Mouse (Mus musculus): ENCODE results near the gene Poldip3. TPM values are rescaled to one million over a fixed set of nuclear protein-coding genes. Genes with fewer than 3 reads are reported as not detected.
A peak's percentile ranks its signal among the peaks of the same experiment; 100 is the strongest.

The Poldip3 gene
- polyA plus RNA-seq, 1 experiment from 2014 or later, result 163 TPM

GRCm38 (mm10) chr15:83089429-83089605 lies 59.9 kb downstream of the Poldip3 start, which contains the start of gene Serhl:
Gene Serhl (plus strand): TSS chr15:83089506.
- Histone ChIP-seq H3K9ac (ENCODE audit: low read depth, low read length) (no peak within 1 kb of the TSS), H3K9me3 (ENCODE audit: control insufficient read depth, low read length) (no peaks in the 10 kb centered on the region)
- ATAC-seq (ENCODE audit: low FRiP score), result no peak

GRCm38 (mm10) chr15:83088495-83089428 lies 60.4 kb downstream of the Poldip3 start:
- Histone ChIP-seq H3K9me3 (ENCODE audit: control insufficient read depth, low read length) (no peaks in the 10 kb centered on the region), H3K4me3 (ENCODE audit: low read depth, low read length) (no peak overlapping the region), H3K36me3 (ENCODE audit: control insufficient read depth, insufficient read depth, low read length) (no peaks in the 10 kb centered on the region), H3K4me1 (replicated peaks; ENCODE audit: control insufficient read depth, insufficient read depth, low read length) (peaks cover 13% of the 10 kb centered on the region), H3K27ac (ENCODE audit: low read depth, low read length) (no peak overlapping the region), H3K27me3 (ENCODE audit: control insufficient read depth, insufficient read depth, low read length) (peaks cover 12% of the 10 kb centered on the region; the same call in 1 of the 2 replicates), H3K9ac (ENCODE audit: low read depth, low read length) (no peak overlapping the region), H3K4me2 (replicated peaks; ENCODE audit: low read depth, low read length) (no peak overlapping the region; the same call in 1 of the 2 replicates)
- DNase-seq (ENCODE audit: low spot score), result peak; percentile 29
- no peak for ATAC-seq (ENCODE audit: low FRiP score)
- WGBS, result 6% methylated on average over 27 of the region's 27 CpGs

More at GRCm38 (mm10) chr15:83089429-83089605, 59.9 kb downstream of the Poldip3 start, which contains the start of gene Serhl:
- Histone ChIP-seq H3K4me2 (replicated peaks; ENCODE audit: low read depth, low read length) (no peak within 1 kb of the TSS; the same call in 1 of the 2 replicates), H3K27ac (ENCODE audit: low read depth, low read length) (no peak within 1 kb of the TSS), H3K27me3 (ENCODE audit: control insufficient read depth, insufficient read depth, low read length) (peaks cover 12% of the 10 kb centered on the region; the same call in 1 of the 2 replicates), H3K4me1 (replicated peaks; ENCODE audit: control insufficient read depth, insufficient read depth, low read length) (peaks cover 12% of the 10 kb centered on the region), H3K4me3 (ENCODE audit: low read depth, low read length) (no peak within 1 kb of the TSS), H3K36me3 (ENCODE audit: control insufficient read depth, insufficient read depth, low read length) (no peaks in the 10 kb centered on the region)
- 16% methylated on average over 7 of the region's 7 CpGs for WGBS
- no peak for DNase-seq (ENCODE audit: low spot score)

- DNase-seq (ENCODE audit: low spot score) (no peak), ATAC-seq (ENCODE audit: low FRiP score) (no peak)
- no peak overlapping the region for H3K4me3 ChIP-seq (ENCODE audit: low read depth, low read length)
- H3K27me3 ChIP-seq (ENCODE audit: control insufficient read depth, insufficient read depth, low read length), result peaks cover 12% of the 10 kb centered on the region; the same call in 1 of the 2 replicates
- H3K4me2 ChIP-seq (replicated peaks; ENCODE audit: low read depth, low read length), result no peak overlapping the region
- no peak overlapping the region for H3K9ac ChIP-seq (ENCODE audit: low read depth, low read length)
- H3K4me1 ChIP-seq (replicated peaks; ENCODE audit: control insufficient read depth, insufficient read depth, low read length), result peaks cover 13% of the 10 kb centered on the region
- WGBS, result 82% methylated on average over 13 of the region's 13 CpGs
- H3K27ac ChIP-seq (ENCODE audit: low read depth, low read length), result no peak overlapping the region
- no peaks in the 10 kb centered on the region for H3K9me3 ChIP-seq (ENCODE audit: control insufficient read depth, low read length)
- H3K36me3 ChIP-seq (ENCODE audit: control insufficient read depth, insufficient read depth, low read length), result no peaks in the 10 kb centered on the region
These were observed 62.4 kb downstream of the Poldip3 start for GRCm38 (mm10) chr15:83086636-83087328.

GRCm38 (mm10) chr15:83085901-83086300 lies 63.3 kb downstream of the Poldip3 start:
- H3K27ac ChIP-seq (ENCODE audit: low read depth, low read length), result no peak overlapping the region
- no peak overlapping the region for H3K9ac ChIP-seq (ENCODE audit: low read depth, low read length)
- 34% methylated on average over 7 of the region's 7 CpGs for WGBS
- DNase-seq (ENCODE audit: low spot score), result peak; percentile 43
- peaks cover 12% of the 10 kb centered on the region; the same call in 1 of the 2 replicates for H3K27me3 ChIP-seq (ENCODE audit: control insufficient read depth, insufficient read depth, low read length)
- H3K4me1 ChIP-seq (replicated peaks; ENCODE audit: control insufficient read depth, insufficient read depth, low read length), result peaks cover 13% of the 10 kb centered on the region
- H3K9me3 ChIP-seq (ENCODE audit: control insufficient read depth, low read length), result no peaks in the 10 kb centered on the region
- ATAC-seq (ENCODE audit: low FRiP score), result no peak
- no peak overlapping the region for H3K4me3 ChIP-seq (ENCODE audit: low read depth, low read length)
- no peaks in the 10 kb centered on the region for H3K36me3 ChIP-seq (ENCODE audit: control insufficient read depth, insufficient read depth, low read length)
- no peak overlapping the region for H3K4me2 ChIP-seq (replicated peaks; ENCODE audit: low read depth, low read length)

DNA sequence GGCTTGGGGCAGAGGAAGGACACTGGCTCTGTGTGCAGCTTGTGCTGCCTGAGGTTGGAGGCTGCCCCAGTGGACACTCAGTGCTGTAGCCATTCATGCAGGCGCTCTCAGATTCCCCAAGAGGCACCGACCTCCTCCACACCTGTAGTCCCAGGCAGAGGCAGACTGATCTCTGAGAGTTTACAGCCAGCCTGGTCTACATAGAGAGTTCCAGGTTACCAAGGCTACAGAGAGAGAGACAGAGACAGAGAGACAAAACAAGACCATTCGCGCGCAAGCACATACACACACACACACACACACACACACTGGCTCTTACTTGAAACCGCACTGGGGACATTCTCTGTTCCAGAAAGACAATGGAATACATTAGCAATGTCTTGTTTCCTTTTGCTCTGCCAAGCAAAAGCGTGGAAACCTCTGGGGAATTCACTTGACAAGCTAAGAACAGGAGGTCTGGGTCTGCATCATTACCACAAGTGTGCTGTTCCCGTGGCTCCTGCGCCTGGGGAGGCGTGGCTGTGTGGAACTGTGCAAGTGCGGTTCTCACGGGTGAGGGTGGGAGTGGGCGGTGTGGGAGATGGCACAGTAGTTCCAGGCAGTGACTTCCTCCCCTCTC lies 65.1 kb downstream of the Poldip3 start:
- H3K9ac ChIP-seq (ENCODE audit: low read depth, low read length), result no peak overlapping the region
- peak; percentile 61 for ATAC-seq (ENCODE audit: low FRiP score)

DNA sequence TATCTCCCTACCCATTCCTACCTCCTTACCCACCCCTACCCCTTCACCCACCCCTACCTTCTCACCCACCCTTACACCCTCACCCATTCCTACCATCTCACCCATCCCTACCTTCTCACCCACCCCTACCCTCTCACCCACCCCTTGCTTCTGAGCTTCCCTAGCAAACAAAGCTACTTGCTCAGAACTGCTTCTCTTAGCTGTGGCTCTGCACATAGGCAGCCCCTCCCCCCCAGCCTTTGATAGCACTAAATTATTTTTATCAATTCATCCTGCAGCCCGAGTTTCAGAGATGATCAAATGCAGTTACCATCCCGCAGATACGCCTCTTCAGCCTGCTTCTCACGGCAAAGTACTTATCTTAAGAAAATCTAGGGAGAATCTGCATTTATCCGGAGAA lies 65.7 kb downstream of the Poldip3 start:
- H3K27ac ChIP-seq (ENCODE audit: low read depth, low read length), result no peak overlapping the region
- no peak overlapping the region for H3K4me2 ChIP-seq (replicated peaks; ENCODE audit: low read depth, low read length)

More for the DNA sequence above, 65.1 kb downstream of the Poldip3 start:
- peak; percentile 57 for DNase-seq (ENCODE audit: low spot score)
- Histone ChIP-seq H3K27ac (ENCODE audit: low read depth, low read length) (no peak overlapping the region), H3K4me1 (replicated peaks; ENCODE audit: control insufficient read depth, insufficient read depth, low read length) (peaks cover 11% of the 10 kb centered on the region), H3K9me3 (ENCODE audit: control insufficient read depth, low read length) (no peaks in the 10 kb centered on the region), H3K4me2 (replicated peaks; ENCODE audit: low read depth, low read length) (no peak overlapping the region), H3K36me3 (ENCODE audit: control insufficient read depth, insufficient read depth, low read length) (no peaks in the 10 kb centered on the region), H3K27me3 (ENCODE audit: control insufficient read depth, insufficient read depth, low read length) (peaks cover 7% of the 10 kb centered on the region; the same call in 1 of the 2 replicates), H3K4me3 (ENCODE audit: low read depth, low read length) (no peak overlapping the region)
- WGBS, result 57% methylated on average over 13 of the region's 13 CpGs

More for the DNA sequence above, 65.7 kb downstream of the Poldip3 start:
- WGBS, result 64% methylated on average over 5 of the region's 5 CpGs
- Histone ChIP-seq H3K27me3 (ENCODE audit: control insufficient read depth, insufficient read depth, low read length) (0 out of 2 replicates have a peak, but pooled peaks cover 3% of the 10 kb centered on the region), H3K4me3 (ENCODE audit: low read depth, low read length) (no peak overlapping the region), H3K36me3 (ENCODE audit: control insufficient read depth, insufficient read depth, low read length) (no peaks in the 10 kb centered on the region), H3K4me1 (replicated peaks; ENCODE audit: control insufficient read depth, insufficient read depth, low read length) (peaks cover 7% of the 10 kb centered on the region; the same call in 1 of the 2 replicates), H3K9ac (ENCODE audit: low read depth, low read length) (no peak overlapping the region), H3K9me3 (ENCODE audit: control insufficient read depth, low read length) (no peaks in the 10 kb centered on the region)
- ATAC-seq (ENCODE audit: low FRiP score), result no peak
- DNase-seq (ENCODE audit: low spot score), result no peak

Other genes starting within 250 kb of the Poldip3 start
- 12.6 and 14.8 TPM in 2 replicates for gene Tcf20, start 161.5 kb downstream of the Poldip3 start, polyA plus RNA-seq (2014; fragmentation: Nextera tagmentation; extraction: Ambion mirVana)
- 2.1 and 2.3 TPM in 2 replicates for gene Nfam1, start 116.1 kb downstream of the Poldip3 start, polyA plus RNA-seq (2014; fragmentation: Nextera tagmentation; extraction: Ambion mirVana)
- gene Serhl, start 59.9 kb downstream of the Poldip3 start, polyA plus RNA-seq (2014; fragmentation: Nextera tagmentation; extraction: Ambion mirVana), result 40.2 and 42.6 TPM in 2 replicates
- gene Rrp7a, start 26.6 kb downstream of the Poldip3 start, polyA plus RNA-seq (2014; fragmentation: Nextera tagmentation; extraction: Ambion mirVana), result 54.6 and 63.4 TPM in 2 replicates
- gene Cyb5r3, start 23.2 kb upstream of the Poldip3 start, polyA plus RNA-seq (2014; fragmentation: Nextera tagmentation; extraction: Ambion mirVana), result 182 and 205 TPM in 2 replicates
- gene A4galt, start 102.4 kb upstream of the Poldip3 start, polyA plus RNA-seq (2014; fragmentation: Nextera tagmentation; extraction: Ambion mirVana), result 1.7 and 1.8 TPM in 2 replicates
- 38.6 and 40.1 TPM in 2 replicates for gene Arfgap3, start 200.9 kb upstream of the Poldip3 start, polyA plus RNA-seq (2014; fragmentation: Nextera tagmentation; extraction: Ambion mirVana)